Mouse (Mus musculus): Measurements from ENCODE around the gene Samd14.

Samd14 gene

GRCm38 (mm10) chr11:94990102-94990748 is 19.5 kb upstream of the Samd14 start:
- DNase-seq, result no peak

- DNase-seq, result peak; percentile 96
Observed at GRCm38 (mm10) chr11:94990749-94991577, 18.7 kb upstream of the Samd14 start, which contains the start of gene Ppp1r9b. Ppp1r9b (plus strand) TSS chr11:94991035.

GRCm38 (mm10) chr11:94991641-94992479 is 17.8 kb upstream of the Samd14 start:
- peak; percentile 59 for DNase-seq

- DNase-seq, result no peak
Observed at GRCm38 (mm10) chr11:94992480-94992753, 17.3 kb upstream of the Samd14 start.

GRCm38 (mm10) chr11:94992754-94993606 is 16.7 kb upstream of the Samd14 start:
- DNase-seq, result peak; percentile 81

- no peak for DNase-seq
Observed at GRCm38 (mm10) chr11:94994208-94994814, 15.4 kb upstream of the Samd14 start.

- DNase-seq, result no peak
Observed at GRCm38 (mm10) chr11:94994947-94995772, 14.5 kb upstream of the Samd14 start.

GRCm38 (mm10) chr11:94996101-94996500 is 13.6 kb upstream of the Samd14 start:
- no peak for DNase-seq

- DNase-seq, result no peak
Observed at GRCm38 (mm10) chr11:94996984-94997383, 12.7 kb upstream of the Samd14 start.

- DNase-seq, result peak; percentile 46
Observed at GRCm38 (mm10) chr11:94997596-94997995, 12.1 kb upstream of the Samd14 start.

- peak; percentile 51 for DNase-seq
Observed at GRCm38 (mm10) chr11:94998041-94998531, 11.6 kb upstream of the Samd14 start.

- no peak for DNase-seq
Observed at GRCm38 (mm10) chr11:95000128-95000527, 9.6 kb upstream of the Samd14 start.

- peak; percentile 80 for DNase-seq
Observed at GRCm38 (mm10) chr11:95000548-95000947, 9.1 kb upstream of the Samd14 start.

- DNase-seq, result peak; percentile 86
Observed at GRCm38 (mm10) chr11:95001058-95001457, 8.6 kb upstream of the Samd14 start.

- DNase-seq, result no peak
Observed at GRCm38 (mm10) chr11:95001584-95002347, 7.9 kb upstream of the Samd14 start.

- no peak for DNase-seq
Observed at GRCm38 (mm10) chr11:95002705-95003104, 7.0 kb upstream of the Samd14 start.

GRCm38 (mm10) chr11:95004136-95004936 is 5.3 kb upstream of the Samd14 start:
- no peak for DNase-seq

- DNase-seq, result no peak
Observed at GRCm38 (mm10) chr11:95004937-95005198, 4.8 kb upstream of the Samd14 start.

GRCm38 (mm10) chr11:95006038-95006437 is 3.6 kb upstream of the Samd14 start:
- no peak for DNase-seq
